Mouse (Mus musculus) spleen, adult 18-20 months (tissue): ENCODE data around the gene Ubqln1.
A peak's percentile ranks its signal among the peaks of the same experiment; 100 is the strongest.

ENCODE experiments used
- DNase-seq, 2 experiments: peaks; one replicate each; pipeline ENCODE4 v3.0.0; 2022; ENCODE audit warnings: mixed read lengths in 2 of 2

Ubqln1 gene

DNA sequence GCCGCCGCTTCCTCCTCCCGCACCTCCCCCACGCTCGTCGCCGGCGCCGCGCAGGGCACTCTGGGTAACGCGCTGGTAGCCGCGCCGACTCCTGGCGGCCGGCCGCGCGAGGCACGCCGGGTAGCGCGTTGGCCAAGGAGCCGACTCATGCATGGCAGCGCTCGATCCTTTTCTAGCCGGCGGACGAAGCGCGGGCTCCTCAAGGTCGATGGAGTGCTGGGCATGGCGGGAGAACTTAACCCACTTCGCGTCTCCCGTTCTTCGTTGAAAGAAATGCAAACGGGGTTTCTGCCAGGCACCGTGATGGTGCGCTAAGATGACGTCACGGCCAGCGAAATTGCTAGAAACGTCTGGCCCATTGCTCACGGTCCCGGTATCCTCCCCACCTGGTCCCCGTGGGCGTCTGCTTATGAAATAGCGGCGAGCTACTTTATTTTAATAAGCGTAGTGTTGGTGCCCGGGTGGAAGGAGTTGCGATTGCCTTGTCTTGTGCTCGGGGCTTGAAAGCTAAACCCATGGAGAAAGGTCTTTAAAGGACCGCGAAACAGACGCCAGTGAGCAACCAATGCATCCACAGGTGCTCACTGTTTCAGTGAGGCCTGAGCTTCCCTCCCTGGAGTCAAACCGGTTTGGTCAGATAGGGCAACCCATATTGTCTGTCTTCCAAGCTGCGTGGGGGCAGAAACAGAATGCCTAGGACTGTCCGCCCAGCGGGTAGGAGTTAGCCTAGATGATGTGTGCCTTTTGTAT, at the start of gene Ubqln1:
TSS of gene Ubqln1 (minus strand) at position 62 of the 750 bp plus-strand sequence.
- peak; percentile 83 to 91 for DNase-seq

DNA sequence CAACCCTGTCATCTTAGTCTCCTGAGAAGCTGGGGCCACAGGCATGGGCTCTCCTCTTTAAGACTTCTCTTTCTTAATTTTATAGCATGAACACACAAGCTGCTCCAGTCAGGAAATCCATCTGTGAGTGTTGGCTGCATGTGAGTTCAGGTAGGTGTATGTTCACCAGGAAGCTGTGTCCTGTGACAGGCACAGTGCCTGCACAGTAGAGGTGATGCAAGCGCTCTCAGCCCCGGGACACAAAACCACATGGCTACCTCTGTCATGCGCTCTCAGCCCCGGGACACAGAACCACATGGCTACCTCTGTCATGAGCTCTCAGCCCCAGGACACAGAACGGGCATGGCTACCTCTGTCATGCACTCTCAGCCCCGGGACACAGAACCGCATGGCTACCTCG, 48.1 kb upstream of the Ubqln1 start:
- no peak for DNase-seq

DNA sequence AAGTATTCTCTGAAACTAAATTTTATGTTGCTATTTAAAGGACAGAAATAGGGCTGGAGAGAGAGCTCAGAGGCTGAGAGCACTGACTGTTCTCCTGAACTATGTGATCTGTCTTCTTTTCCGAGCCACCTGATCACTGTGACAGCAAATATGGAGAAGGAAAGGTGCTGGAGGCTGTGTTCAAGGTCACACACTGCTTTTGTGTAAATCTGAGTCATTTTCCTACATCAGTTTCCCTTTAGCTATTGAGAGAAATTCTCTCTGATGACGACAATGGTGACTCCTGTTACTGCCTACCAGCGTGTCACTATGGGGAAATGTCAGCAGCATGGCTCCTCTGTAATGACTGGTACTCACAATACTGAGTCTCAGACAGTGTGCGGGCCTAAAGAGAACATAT, 46.2 kb upstream of the Ubqln1 start:
- DNase-seq, result no peak

DNA sequence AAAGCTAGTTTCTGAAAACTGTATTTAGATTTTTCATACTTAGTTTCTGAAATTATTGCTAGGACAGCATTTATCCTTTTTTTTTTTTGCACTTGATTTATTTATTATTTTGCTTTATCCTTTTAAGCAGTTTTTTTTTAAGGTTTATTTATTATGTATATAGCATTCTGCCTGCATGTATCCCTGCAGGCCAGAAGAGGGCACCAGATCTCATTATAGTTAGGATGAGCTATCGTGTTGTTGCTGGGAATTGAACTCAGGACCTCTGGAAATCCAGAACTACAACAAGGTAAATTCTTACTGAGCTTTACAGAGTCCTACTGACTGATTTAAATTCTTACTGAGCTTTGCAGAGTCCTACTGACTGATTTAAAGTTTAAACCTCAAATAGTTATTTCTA, 37.8 kb upstream of the Ubqln1 start:
- DNase-seq, result no peak

DNA sequence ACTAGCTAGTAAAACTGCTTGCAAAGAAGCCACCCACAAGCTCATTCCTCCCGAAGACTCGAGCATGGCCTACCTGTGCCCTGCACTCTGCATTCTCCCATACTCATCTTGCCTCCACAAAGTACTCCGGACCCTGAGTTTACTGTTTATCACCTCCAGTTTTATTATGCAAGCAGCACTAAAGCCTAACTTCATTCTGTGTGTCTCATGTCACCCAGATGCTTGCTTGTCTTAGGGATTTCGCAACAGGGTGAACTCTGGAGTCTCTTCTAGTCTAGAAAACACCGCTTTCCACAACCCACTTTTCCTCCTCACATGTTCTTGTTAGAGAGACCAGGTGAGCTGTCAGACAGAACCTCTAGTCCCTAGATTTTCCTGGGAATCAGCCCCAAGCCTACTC, 33.5 kb upstream of the Ubqln1 start:
- DNase-seq, result no peak

DNA sequence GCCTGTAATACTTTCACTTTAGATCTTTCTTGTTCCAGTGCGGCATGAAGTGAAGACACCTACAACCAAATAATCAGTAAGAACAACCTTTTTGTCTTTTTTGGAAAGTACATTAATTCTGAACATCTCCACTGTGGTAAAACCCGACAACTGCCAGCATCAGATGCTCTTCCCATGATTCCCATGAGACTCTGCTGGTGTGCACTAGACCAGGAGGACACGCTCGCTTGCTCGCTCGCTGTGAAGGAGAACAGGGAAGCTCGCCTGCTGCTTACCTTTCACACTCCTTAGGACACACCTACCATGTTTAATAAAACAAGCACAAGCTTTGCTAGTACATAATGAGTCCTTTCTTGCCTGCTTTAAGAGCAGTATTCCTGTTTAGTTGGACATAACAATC, 21.1 kb upstream of the Ubqln1 start:
- no peak for DNase-seq

DNA sequence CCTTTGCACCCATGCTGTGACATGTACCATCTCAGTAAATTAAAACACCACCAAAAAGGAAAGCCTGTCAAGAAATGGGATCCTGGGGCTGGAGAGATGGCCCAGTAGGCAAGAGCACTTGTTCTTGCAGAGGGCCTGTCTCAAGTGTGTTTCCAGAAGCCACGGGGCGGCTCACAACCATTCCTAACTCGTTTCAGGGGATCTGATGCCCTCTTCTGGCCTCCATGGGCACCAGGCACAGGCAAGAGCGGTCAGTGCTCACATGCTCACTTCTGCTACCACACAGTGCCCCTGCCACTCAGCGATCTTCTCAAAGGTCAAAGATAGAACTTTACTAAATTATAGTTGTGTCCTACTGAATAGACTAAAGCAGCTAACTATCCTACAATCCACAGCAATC, 17.2 kb upstream of the Ubqln1 start:
- peak; percentile 19 to 39 for DNase-seq

DNA sequence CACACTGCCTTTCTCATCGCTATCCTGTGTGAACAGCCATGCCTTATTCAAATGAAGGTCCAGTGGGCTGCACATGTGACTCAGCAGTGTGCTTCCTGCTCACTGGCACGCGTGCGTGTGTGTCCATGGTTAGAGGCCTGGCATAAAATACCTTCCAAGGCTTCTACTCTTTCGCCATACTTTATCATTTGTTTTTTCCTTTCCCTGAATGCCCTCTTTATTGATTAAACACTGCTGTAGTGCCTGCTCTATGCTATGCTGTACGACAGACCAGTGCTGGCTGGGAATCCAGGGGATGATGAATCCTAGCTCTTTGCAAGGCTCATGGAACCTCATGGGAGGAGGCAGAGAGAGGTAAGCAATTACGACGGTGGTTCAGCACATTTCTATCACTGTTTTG, 16.6 kb upstream of the Ubqln1 start:
- DNase-seq, result no peak

DNA sequence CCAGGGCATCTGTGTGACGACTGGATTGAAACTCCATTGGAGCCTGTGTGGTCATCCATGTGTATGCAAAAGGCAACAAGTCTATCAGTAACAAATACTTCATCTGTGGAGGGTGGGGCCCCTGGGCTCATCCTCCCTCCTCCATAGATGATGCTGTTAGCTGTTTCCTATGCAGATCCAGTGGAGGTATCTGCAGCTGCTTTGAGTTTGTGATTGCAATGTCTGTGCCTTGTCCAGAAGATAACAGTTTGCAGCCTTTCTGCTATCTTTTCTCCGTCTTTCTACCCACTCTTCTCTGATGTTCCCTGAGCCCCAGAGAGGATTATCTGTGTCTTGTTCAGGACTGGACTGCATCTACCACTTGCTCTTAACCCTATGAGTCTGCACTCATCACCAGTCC, 13.2 kb upstream of the Ubqln1 start:
- no peak for DNase-seq

DNA sequence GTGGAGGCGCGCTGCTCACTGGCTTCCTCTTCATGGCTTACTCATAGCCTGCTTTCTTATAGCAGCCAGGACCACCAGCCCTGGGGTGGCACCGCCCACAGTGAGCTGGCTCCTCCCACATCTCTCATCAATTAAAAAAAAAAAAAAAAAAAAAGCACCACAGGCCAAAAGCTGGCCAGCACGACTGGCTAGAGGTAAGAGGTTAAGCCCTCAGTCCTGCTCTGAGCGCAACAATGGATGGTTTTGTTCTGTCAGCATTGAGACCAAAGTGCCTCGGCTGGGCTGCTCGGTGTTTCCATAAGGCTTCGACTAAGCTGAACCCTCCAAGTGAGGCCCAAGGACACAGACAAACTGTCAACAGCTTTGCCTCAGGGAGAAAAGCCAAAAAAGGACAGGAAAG, 10.2 kb upstream of the Ubqln1 start:
- DNase-seq, result no peak

DNA sequence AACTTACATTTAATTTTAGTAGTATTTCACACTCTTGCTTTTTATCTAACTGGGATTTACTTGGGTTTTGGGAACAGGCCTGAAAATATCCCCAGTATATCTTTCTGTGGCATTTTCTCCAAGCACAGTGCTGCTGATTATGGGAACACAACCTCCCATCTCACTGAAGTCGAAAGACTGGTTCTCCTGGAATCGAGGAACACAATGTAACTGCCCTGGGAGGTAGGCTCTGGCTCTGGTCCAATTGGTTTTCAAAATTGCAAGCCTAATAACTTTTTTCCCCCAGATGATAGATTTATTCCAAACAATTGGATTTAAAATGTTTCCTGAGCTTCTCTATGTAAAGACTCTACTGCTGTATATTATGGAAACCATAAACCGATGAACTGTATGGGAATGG, 4.8 kb upstream of the Ubqln1 start:
- no peak for DNase-seq

DNA sequence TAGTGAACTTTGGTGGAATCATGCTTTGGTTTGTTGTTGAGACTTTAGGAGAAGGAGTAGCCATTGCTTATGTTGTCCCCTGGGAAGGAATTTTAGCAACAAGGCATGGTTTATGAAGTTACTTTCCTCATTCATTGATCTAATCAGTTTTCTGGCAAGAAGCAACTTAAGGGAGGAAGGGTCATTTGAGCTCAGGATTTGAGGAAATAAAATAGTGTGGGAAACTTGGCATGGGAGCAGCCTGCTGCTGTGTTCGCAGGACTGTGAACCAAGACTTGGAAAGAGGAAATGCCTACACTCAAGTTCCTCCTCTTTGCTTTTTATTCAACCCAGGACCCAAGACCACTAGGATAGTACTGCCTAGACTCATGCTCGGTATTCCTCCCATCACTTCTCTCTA, 2.1 kb upstream of the Ubqln1 start:
- no peak for DNase-seq

DNA sequence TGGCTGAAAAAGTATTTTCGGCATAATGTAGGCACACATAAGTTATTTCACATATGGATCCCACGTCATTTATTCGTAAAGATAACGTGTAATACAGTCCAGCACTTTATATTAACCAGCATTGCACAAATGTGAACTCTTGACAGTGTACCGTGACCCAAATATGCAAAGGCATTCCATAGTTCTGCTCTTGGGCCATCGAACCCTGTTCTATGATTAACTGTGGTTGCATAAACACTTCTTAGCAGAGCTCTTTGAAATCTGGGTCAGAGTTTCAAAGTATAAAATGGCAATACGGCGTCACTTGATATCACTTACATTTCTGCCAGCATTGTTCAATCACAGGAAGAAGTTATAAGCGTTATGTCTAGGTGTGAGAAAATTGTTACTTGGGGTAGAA, 942 bp upstream of the Ubqln1 start:
- DNase-seq, result no peak

DNA sequence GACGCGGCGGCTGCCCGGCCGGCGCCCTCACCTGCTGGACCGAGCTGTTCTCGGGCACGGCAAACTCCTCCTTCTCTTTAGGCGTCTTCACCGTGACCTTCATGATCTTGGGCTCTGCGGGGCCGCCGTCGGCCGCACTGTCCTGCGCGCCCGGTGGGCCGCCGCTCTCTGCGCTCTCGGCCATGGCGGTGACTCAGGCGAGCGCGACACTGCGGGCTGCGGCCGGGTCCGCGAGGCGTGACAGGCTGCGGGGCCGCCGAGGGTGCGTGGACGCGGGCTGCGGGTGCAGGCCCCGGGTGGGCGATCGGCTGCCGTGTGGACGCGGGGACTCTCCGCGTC, 231 bp downstream of the Ubqln1 start:
- no peak for DNase-seq

DNA sequence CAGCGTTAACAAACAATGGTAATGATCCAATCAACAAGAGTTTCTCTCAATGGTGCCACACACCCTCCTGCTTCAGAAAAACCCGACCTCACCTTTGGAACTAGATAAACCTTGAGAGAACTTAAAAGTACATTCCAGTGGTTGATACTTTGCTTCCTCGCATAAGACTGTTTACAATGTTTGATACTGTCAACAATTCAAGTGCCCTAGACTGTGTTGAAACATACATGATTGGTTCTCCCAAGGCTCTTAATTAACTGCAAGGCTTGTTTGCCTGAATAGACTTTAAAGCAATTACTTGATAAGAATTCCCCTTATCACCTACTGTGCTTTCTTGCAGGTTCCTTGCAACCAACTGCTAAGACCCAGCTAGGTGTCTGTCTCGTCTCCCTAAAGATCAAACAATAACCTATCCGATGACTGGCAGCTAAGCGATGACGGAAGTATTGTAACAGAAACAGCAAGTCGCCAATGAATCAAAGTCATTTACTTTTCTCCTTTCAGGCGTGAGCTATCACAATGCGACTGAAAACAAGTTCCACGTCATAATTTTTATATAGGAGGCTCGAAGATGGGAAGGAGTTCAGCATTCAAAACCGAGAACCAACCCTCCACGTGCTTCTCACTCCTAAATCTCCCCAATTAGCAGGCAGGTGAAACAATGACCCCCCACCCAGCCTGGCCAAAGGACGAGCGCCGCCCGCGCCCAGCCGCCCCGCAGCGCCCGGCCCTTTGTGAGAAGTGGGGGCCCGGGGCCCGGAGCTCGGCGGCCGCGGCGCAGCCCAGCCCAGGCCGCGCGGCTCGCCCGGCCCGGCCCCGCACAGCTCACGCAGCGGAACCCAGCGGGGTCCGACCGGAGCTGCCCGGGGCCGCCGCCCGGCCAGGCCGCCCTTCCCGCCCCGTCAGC, 854 bp downstream of the Ubqln1 start:
- peak; percentile 10 to 27 for DNase-seq

DNA sequence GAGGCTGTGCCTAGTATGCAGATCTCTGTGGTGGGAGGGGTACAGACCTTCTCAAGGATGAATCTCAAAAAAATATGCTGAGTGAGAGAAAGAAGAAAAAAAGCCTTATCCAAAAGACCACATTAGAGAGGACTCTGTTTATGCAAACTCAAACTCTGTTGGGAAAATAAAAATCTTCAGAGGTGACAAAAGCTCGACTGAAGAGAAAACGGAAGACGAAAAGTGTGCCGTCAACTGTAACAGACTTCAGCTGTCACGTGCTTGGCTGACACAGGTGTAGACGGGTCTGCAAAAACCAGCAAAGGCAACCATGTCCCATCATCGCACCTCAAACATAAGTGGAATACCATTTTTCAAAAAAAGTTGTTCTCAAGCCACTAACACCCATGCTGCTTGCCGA, 1.7 kb downstream of the Ubqln1 start:
- DNase-seq, result no peak

DNA sequence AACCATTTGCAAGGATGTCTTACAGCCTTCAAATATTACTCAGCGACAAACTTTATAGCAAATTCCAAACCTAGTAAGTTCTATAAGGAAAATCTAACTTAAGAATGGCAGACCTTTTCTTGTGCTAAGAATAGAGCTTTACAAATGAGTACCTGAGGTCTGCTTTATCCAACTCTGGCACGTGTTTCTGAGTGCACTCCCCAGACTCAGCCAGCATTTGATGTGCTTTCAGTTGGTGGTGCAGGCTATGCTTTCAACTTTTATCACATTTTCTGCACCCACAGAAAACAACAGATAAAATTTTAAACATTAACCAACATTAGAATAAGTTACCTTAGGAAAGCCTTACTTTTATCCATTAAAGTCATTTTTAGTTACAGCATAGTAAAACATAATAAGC, 2.9 kb downstream of the Ubqln1 start:
- DNase-seq, result no peak

DNA sequence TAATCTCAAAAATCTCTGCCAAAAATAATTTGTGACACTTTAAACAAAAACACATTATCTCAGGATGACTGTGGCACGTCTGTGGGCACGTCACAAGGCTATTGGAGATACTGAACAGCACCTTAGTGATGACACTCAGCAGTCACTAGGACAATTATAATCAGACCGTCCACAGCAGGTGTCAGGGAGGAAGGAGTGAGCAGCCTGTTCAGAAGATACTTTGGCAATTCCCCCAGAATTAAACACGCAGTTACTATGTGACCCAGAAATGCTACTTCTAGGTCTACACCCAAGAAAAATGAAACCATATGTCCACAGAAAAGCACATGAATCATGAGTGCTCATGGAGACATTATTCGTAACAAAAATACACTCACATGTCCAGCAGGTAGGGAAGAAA, 5.0 kb downstream of the Ubqln1 start:
- DNase-seq, result no peak

DNA sequence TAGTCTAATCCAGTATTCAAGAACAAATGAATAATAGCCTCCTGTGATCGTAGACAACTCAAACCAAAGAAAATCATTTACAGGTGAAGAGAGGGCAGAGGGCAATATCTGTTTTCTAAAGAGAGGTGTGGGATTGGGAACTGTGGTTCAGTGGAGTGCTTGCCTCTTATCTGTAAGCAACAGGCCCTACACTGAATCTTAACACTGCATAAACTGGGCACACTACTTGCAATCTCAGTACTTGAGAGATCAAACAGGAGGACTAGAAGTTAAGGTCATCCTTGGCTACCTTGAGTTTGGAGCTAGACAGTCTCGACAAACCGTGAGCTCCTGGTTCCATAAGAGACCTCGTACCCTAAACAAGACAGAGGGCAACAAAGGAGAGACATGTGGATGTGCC, 9.4 kb downstream of the Ubqln1 start:
- no peak for DNase-seq

DNA sequence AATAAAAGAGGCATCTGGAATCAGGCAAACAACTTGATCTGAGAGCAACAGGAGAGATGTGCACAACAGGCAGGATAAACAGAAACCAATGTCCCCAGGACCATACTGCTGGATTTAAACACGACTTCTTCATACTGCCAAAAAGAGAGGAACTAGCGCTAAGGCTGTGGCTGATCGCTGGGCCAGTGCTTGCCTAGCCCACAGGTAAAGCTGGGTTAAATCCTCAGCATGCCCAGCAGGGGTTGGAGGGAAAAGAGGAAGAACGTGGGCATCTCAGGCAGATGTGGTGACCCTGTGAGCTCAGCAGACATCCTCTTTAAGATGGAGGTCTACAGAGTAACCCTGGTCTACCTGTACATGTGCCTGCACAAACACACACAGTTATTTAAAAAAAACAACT, 10.5 kb downstream of the Ubqln1 start:
- DNase-seq, result no peak

DNA sequence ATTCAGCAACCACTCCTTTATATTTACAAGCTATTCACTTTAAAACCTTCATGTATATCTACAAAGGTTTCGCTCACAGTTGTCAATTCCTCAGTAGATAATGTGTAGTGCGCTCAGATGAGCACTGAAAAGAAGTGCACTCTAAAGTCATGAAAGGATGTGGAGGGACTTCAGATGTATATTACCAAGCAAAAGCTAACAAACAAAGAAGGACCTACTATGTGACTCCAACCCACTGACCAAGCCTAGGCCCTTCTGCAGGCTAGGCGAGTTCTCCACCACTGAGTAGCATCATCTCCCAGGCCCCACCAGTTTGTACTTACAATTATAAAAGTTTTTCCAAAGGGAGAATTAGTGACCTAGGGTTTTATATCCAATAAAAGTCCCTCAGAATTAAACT, 11.3 kb downstream of the Ubqln1 start:
- no peak for DNase-seq

DNA sequence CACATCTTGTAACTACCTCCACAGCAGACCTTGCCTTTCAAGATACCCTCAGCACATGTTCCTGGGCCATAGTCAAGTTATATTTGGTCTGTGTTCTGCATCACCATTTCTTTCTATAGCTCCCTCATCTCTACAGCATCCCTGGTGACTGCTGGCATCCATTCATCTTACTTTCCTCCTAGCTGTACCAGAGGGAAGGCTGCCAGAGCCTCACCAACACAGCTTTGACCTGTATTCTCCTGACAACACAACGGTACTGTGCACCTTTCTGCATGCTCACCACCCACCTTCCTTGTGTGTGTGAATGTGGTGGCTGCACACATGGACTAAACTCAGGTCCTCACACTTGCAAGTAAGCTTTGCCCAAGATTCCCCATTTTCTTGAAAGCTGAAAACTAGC, 12.6 kb downstream of the Ubqln1 start:
- DNase-seq, result no peak

DNA sequence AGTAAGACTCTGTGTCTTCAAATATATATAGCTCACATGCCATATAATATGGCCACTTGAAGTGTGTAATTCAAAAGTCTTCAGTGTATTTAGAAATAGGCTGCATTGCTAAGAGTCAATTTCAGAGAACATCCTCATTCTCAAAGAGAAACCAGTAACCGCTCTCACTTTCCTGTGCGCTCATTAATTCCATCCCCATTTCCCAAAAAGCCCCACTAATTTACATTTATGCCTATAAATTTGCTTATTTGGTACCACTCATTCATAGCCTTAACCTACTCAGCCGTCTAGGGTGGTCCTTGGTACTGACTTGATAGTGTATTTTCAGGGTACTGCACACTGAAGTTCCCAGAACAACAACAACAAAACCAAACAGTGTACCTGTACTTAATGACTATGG, 13.5 kb downstream of the Ubqln1 start:
- no peak for DNase-seq

DNA sequence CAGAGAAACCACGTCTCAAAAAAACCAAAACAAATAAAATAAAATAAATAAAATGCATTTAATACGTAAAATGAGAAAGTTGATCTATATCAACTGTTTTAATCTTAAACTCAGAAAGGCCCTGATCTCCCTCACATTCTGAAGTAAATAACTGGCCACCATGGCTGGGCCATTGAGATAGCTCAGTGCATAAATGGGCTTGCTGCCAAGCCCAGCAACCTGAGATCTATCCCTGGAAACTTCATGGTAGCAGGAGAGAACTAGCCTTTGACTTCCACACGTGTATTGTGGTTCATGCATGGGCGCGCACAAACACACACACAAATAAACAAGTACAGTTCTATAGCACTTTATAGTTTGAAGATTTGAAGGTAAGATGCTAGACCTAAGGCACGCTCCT, 14.1 kb downstream of the Ubqln1 start:
- DNase-seq, result no peak
